Mouse (Mus musculus) spleen, adult 12 weeks (tissue): ENCODE results near the gene Mybpc1.
A peak's percentile ranks its signal among the peaks of the same experiment; 100 is the strongest.

Source experiments
- DNase-seq: peaks from one replicate; pipeline ENCODE4 v3.0.0; 2022; ENCODE audit warnings: low spot score

The Mybpc1 gene

DNA sequence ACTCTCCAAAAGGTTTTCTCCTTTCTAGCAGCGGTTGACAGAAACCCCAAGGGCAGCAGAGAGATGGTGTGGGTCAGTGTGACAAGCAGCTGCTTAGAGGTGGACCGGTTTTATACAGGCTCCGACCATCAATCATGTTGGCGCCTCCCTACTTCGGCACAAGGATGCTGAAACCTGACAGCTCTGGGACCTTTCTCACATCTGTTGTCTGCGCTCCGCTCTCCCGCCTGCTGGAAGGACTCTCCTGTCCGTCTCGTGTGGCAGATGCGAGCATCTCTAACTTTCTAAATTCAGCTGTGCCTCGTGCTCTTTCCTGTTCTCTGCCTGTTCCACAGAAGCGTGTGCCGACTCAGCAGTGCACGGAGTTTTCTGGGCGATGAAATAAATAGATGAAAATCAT lies at the start of gene Mybpc1:
Gene Mybpc1 (minus strand): TSS at position 210 of the 400 bp plus-strand sequence.
- DNase-seq = no peak

DNA sequence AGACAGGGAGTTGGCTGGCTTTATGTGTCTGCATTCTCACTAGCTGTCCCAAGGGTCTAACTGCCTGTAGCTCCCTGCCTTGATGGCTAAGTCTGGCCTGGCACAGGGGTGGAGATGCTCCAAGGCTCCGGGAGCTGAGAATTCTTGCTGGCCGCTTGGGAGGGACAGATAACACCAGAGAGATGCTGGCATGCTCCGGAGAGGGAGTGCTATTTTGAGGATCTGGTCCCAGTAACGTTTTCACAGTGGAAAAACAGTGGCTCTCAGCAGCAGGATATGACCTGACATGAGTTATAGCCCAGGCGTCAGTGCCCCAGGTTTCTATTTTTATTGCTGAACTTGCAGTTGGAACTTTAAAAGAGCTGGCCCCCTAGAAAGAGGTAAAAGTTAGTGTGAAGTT lies 40.5 kb upstream of the Mybpc1 start:
- no peak for DNase-seq

DNA sequence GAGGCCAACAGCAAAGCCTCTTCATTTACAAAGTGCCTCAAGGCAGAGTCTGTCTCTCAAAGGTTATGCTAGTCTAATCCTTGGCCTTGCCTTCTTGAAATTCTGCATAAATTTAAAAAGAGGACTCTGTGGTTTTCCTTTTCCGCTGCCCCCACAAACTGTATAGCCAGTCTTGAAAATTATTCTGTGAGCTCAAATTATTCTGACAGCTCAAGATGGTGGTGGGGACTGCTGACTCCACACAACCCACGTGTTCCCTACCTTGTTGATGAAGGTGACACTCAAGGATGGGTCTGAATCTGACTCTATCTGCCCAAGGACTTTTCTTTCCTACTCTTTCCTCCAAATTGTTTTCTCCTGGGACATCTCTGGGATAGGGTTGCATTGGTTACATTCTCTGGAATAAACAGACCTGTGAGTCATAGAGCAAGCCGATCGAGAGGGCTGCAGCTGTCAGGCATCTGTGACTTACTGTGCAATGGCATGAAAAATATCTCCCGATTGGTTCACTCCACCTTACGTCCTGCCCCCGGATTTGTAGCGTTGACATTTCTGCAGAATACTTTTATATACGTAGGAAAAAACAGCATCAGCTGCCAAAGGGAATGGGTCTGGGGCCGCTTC lies 26.5 kb upstream of the Mybpc1 start:
- no peak for DNase-seq

DNA sequence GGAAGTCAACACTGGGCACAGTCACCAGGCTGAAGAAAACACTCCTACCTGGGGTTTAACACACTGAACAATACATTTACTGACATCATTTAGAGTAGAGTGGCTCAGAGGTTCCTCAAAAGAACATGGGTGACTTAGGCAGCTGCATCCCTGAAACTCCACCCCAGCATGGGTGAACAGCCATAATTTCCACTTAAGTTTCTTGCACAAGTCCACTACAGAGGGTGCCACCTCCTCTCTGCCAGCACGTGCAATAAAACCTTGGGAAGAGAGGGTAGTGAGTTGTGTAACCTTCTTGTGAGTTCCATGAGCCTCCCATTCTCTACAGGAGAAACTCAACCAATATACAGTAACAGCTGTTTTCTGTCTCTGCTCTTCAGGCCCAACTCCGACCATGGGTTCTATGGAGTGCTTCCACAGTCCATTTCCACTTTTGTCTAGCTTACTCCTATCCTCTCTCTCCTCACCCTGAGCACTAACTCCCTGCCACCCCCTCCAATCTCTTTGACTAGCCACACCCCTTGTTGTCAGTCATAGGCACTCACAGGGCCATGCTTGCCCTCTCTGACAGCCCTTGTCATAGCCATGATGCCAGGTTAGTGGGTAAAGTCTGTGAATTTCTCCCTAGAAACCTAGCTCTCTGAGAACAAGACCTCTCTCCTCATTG lies 25.8 kb upstream of the Mybpc1 start:
- DNase-seq = no peak

DNA sequence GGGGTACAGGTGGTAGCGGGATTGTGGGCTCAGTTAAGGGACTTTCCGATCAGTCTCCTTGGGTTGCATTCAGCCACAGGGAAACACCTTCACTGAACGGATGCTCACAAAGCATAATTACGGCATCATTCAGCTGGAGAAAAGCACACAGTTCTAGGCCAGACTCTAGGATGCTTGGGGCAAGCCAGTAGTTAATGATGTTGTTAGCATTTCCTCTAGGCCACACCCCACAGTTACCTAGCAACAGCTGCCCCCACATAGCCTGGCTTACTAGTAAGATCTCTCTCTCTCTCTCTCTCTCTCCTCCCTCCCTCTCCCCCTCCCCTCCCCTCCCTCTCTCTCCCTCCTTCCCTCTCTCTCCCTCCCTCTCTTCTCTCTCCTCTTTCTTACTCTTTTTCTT lies 22.1 kb upstream of the Mybpc1 start:
- no peak for DNase-seq

DNA sequence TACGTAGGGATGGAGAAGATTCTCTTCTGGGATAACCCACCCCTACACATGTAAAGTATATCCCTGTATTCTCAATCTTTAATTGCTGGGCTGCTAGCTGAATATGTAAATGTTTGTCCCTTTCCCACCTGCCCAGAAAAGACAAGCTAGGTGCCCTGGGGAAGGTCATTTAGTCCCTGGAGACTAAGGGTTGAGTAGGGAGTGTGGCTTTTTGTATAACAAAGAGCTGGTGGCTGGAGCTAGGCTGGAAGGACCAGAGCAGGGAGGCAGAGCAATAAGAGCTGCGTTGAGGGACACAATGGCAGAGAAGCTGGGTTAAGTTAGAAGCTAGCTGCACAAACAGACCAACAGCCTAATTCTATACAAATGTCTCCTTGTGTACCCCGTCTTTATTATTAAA lies 21.2 kb upstream of the Mybpc1 start:
- no peak for DNase-seq

DNA sequence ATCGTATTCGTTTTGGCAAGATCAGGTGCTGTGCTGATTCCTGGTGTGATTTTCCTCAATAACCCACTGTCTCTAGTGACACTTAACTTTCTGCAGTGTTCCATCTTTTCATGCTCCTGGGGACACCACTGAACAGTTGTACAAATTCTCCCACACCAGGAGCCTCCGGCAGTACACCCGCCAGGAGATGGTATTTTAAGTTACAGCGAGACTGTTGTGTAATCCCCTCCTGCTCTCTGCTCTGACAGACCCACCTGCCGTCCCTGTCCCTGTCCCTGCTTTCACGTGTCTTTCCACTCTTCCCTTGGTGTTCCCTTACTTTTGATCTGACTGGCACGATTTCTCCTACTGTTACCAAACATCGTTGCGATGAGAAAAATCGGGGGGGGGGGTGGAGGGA lies 19.3 kb upstream of the Mybpc1 start:
- DNase-seq = no peak

DNA sequence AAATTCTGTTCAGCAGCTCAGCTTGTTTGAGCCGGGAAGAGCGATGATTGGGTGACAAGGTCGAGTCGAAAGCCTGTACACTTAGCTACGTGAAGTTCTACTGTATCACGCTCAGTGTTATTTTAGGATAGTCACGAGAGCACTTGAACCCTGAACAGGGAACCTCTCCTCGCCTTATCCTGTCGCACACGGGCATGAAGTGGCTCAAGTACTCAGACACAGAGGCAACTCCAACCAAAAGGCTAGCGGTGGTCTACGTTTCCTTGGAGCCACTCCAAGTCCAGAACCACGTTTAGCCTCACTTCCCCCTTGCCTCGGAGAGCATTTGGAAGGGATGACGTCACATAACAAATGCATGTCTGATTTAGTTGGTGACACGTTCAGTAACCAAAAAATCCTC lies 17.7 kb upstream of the Mybpc1 start:
- DNase-seq = no peak

DNA sequence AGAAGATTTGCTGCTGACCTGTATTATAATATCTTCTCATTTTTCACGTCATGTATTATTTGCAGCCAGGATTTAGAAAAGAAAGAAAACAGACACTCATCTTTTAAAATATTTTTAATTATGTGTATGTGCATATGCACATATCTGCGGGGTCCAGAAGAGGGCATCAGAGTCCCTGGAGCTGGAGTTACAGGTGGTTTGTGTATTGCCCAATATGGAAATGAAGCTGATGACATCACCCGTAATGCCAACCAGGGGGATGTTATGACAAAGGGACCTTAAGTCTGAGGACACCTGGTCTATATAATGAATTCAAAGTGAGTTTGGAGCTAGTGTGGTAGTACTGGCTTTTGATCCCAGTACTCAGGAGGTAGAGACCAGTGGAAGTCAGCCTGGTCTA lies 15.9 kb upstream of the Mybpc1 start:
- no peak for DNase-seq

DNA sequence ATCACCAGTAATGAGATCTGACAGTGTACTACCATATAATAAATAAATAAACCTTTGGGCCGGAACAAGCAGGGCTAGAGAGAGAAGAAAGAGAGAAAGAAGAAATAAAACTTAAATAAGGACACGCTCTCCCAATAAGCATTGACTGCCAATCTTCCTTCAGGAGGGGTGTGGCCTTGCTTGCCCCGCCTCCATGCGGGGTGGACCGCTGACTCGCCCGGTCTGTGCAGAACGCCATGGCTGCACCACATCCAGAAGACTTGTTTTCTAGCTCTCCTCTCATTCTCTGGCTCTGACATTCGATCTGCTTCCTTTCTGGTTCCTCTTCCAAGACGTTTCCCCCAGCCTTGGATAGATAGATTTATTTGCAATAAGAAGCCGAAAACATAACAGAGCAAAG lies 8.1 kb upstream of the Mybpc1 start:
- no peak for DNase-seq

DNA sequence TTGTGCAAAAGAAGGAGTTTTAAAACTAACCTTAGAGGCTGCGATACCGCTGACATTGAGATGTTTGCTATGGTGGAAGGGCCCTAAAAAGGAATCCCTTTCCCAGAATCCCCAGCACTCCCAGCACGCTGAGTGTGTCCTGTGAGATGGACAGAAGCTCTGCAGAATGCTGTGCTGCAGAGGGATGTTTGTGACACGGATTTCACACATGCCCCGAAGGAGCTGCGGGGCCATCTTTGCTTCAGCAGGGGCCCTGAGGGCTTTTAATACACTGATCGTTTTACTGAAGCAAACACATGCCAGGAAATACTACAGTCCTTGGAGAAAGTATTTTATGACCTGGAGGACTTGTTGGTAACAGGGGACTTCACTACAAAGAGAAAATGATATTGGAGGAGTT lies 1.7 kb upstream of the Mybpc1 start:
- no peak for DNase-seq

DNA sequence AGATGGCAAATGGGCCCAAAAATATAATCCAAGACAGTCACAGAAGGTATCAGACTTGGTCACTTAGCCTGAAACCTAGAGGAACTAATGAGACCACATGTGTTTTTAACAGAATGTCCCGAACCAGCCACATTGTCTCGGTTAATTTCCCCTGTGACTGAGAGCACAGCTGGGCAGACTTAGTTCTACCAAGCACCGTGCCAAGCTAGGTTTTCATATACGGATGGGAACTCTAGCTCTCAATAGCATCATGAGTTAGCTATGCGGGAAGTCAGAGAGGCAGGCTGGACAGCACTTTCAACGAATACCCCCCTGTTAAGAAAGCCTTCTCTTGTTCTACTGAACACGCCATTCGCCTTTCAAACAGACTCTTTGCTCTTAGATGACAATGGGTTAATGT lies 1.1 kb upstream of the Mybpc1 start:
- DNase-seq = no peak

DNA sequence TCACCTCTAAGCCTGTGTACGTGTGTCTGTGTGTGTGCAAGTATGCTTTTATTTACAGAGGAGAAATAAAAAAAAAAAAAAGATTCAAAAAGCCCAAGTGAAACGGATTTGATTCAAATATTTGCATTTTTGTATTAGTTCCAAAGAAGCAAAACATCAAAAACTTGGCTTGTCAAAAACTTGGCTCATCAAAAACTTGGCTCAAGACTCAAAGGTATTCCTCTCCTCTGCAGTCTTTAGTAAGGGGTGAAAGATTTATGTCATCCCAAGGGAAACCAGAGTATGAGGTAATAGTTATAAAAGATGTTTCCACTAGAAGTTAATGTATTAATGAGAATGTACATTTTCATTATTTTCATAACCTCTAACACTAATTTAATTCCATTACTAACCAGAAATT lies 1.2 kb downstream of the Mybpc1 start:
- no peak for DNase-seq

DNA sequence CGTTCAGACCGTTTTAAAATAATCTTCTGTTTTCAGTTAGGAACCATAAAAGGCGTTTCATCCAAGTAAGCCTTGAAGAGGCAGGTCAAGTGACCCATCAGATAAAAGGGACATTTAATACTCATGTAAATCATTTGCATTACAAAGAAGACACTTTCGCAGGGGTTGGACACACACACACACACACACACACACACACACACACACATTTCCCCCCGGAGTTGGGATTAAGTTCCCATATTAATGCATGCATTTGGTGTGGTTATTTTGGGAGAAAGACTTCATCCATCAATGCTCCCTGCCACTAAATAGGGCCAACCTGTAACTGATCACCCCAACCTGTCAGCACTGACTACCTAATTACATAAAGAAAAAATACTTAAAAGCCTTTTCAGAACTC lies 1.7 kb downstream of the Mybpc1 start:
- DNase-seq = no peak

DNA sequence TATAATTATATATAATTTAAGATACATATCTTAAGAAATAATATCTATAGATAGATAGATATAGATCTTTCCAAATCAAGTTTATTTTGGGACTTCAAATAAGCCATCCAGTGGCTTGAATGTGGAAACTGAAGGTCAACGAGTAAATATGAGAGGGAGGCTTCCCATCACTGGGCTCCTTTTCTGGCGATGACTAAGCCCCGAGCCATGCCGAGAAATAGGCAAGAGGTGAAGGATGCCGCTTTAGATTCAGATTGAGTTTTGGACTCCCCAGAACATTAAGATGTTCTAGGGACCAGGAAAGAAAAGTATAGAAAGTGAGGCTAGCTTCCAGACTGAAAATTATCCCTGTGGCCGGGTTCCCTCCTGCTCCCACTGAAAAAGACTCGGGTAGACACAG lies 4.4 kb downstream of the Mybpc1 start:
- DNase-seq = no peak

DNA sequence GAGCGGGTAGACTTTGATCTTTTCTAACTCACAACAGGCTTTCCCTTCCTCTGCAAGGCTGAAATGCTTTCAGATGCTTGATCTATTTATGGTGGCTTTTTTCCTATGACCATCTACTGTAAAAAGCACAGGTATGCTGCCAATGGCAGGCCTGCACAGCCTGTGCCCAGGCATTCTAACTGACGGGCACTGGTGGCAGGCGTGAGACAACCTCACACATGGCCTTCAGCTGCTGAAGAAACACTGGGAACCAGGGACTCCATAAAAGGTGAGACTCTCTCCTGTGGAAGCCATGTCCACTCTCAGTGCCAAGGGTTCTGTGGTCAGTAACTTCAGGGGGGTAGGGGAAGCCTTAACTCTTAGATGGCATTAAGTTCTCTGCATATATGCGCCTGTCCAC lies 12.6 kb downstream of the Mybpc1 start:
- DNase-seq = no peak

DNA sequence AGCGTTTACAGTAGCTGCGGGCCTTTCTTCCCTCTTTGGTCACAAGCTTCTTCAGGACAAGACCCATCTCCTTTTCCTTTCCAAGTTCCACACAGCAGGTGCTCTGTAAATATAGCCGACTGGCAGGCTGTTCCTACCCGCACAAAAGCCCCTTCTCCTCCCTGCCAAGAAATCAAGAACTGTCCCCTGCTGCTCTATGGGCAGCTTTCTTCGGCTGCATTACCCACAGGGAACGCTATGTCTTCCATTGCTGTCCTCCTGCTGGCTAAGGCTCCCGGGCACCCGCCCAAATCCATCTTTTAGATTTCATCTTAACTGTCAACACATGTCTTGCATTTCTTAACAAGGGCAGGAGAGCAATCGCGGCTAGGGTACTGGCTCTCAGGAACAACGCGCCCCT lies 13.9 kb downstream of the Mybpc1 start:
- no peak for DNase-seq

DNA sequence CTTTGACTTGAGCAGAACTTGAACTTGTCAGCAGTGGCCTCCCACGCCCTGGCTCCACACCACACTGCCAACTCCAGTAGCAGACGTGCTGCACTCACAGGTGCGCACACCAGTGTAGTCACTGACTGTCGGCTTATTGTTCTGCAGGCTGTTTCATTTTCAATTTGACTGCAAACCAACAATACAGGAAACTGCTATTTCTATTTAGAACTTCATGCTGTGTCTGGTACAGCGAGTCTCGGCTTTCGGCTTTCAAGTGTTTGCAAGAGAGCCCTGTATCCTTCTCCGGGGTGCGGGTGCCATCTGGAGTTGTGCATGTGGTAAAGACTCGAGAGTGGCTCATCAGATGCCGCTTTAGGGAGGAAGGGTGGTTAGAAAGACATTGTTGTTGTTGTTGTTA lies 20.5 kb downstream of the Mybpc1 start:
- peak; percentile 7 for DNase-seq

DNA sequence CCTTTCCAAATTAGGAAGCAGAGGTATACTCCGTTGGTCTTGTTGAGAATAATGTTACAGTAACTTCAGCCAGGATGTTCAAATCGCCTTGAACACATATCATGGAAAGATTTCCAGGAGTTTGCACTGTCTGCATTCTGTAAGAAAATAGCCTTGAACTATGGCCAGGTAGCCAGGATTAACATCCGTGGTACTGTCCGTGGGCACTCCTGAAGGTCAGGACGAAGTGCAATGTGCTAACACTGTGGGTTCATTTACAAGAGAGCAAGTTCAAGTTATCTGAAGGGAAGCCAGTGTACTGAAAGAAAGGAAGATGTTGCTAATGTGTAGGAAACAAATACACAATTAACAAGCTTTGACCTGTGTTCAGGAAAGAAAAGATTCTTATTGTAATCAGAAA lies 24.2 kb downstream of the Mybpc1 start:
- no peak for DNase-seq

DNA sequence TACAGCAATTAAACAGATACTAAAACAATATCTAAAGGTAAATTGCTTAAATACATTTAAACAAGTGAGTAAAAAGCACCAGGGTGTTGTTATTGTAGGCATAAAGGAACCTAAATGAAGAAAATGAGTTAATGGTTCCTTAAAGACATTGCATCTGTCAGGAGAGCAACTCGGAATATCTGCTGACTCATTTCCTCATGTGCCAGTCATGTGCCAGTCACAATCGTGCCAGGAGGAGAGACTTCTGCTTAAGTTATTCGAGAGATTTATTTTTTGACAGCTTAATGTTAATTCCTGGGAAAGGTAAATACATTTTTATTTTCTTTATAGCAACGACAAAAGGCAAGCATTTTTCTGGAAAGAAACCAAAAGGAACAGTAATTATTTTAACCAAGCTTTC lies 26.3 kb downstream of the Mybpc1 start:
- no peak for DNase-seq

DNA sequence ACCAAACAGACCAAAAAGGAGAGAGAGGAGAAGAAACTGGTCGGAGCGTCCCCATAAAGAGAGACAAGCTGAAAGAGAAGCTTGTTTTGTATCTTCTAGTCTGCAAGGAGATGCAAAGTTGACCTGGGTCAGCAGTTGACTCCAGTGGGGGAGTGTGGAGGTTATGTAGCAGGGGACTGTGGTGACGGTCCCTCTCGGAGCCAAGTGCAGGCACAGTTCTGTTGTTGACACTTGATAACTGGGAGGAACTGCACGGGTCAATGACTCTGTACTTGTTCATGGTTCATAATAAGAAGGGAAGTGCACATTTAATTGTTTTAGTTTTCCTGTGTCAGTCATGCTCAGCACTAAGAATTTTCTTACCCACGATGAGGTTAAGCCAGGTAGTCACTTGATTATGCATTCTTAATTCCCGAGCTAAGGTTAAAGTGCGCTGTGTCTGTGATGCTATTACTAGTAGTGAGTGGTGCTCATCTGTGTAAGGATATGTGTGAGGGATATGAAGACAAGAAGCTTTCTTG lies 30.8 kb downstream of the Mybpc1 start:
- no peak for DNase-seq

DNA sequence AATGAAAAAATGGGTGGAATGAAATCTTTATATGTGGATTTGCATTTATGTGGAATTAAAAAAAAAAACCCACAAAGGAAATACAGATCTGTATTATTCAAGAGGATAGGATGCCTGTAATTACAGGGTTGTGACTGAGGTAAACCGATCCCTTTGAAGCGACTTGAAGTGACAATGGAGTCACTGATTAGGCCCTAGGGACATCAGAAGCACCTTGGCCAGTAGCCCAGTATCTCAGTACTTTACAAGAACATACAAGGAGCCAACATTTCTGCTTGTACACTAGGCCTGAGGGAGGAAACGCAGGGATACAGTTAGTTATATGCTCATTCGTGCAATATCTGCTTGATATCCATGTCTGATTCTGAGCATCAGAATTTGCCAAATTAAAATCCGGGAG lies 32.8 kb downstream of the Mybpc1 start:
- no peak for DNase-seq

DNA sequence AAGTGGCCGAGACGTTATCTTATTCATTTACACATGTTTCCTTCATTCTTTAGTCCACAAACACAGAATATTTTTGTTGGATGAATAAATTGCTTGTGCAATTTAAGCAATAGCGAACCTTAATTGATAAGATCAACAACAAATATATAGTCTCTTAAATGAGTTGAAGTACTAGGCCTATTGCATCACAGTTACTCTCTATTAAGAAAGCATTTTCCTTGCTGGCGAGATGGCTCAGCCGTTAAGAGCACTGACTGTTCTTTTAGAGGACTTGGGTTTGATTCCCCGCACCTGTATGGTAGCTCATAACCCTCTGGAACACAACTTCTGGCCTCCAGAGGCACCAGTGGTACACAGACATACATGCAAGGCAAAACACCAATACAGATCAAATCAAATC lies 47.9 kb downstream of the Mybpc1 start:
- no peak for DNase-seq

DNA sequence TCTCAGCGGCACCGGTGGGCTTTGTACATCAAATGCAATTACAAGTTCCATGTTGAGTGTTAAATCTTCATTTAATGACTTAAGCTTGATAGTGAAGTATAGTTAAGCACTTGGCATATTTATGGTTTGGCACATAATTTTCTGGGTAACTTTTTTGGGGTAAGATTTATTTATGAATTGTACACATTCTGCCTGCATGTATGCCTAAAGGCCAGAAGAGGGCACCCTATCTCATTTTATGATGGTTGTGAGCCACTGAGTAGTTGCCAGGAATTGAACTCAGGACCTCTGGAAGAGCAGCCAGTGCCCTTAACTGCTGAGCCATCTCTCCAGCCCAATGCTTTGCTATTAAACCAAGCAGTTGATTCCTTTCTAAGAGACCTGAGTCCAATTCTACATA lies 52.2 kb downstream of the Mybpc1 start:
- DNase-seq = no peak
